Mouse (Mus musculus): ENCODE measurements around the gene Gabarapl1. TPM values are rescaled to one million over a fixed set of nuclear protein-coding genes. Genes with fewer than 3 reads are reported as not detected.
"Not testable (repeated sequence)": the region's sequence is repeated elsewhere in the genome, so short reads cannot be mapped to it uniquely, and the experiment has no call there.

The Gabarapl1 gene
- polyA plus RNA-seq (2012; rRNA removed), result 279 and 296 TPM in 2 replicates

DNA sequence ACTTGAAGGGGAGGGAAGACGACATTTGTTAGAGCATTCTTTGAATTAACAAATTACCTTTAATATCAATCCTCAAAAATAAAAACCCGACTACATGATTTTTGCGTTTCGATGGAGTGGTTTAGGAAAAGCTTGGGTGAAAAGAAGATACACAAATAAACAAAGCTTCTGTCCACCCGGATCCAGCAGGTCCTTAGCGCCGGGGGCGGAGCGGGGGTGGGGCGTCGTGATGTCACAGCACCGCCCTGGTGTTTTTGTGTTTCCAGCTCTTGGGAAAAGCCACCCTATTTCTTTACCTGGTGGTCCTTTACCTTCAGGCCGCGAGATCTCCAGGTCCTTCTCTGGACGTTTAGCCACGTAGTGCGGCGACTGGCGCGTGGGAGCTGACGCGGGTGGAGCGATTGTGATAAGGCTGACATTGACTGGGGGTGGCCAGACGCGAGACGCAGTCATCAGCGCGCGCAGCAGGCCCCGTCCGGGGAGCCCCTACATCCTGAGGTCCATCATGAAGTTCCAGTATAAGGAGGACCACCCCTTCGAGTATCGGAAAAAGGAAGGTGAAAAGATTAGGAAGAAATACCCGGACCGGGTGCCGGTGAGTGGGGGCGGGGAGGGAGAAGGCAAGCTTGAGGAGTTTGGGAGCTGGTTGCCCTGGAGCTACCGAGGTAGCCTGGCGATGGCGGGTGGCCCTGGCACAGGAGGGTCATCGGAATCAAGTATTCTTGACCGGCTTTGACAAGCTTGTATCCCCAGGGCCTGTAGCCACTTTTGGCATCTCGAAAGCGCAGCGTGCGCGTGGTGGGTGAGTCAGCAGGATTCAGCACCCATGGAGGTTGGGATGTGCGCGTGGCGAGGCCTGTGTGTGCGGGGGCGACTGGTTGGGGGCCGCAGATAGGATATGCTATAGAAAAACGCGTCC lies at the start of gene Gabarapl1:
Gene Gabarapl1 (plus strand): TSS at position 219 of the 919 bp plus-strand sequence.
- Histone ChIP-seq H3K4me3 (ENCODE audit: control insufficient read depth, low read depth, low read length) (peak within 1 kb of the TSS; percentile 87), H3K36me3 (ENCODE audit: control insufficient read depth, insufficient read depth, low read length) (no peaks in the 10 kb centered on the region), H3K27me3 (ENCODE audit: control insufficient read depth, insufficient read depth, low read length) (no peaks in the 10 kb centered on the region), H3K4me1 (ENCODE audit: control insufficient read depth, insufficient read depth, low read length) (peaks cover 12% of the 10 kb centered on the region), H3K27ac (ENCODE audit: control insufficient read depth, insufficient read depth, low read depth, low read length) (peak within 1 kb of the TSS; percentile 83)
- TF ChIP-seq POLR2A (IDR thresholded peaks at IDR 0.05; ENCODE audit: control insufficient read depth, low read depth, low read length) (peak; percentile 90), CTCF (IDR thresholded peaks at IDR 0.05; ENCODE audit: control insufficient read depth, insufficient read depth, insufficient replicate concordance, low read depth, low read length) (no peak)

DNA sequence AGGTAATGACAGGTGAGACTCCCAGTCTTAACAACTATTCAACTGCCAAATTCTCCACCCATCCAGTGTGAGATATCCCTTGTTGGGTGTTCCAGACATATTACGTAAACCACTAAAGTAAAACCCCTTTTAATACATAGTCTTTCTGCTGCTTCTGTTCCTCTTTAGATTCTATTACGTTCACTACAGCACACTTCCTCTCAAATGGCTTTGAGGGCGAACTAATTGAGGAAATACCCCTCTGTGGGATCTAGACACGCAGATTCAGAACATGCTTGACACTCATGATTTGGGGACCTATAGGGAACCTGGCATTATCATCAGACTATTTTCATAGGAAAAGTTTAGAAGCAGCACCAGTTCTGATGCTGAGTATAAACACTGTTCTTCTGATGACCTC lies 38.0 kb upstream of the Gabarapl1 start:
- H3K36me3 ChIP-seq (ENCODE audit: control insufficient read depth, insufficient read depth, low read length), result no peaks in the 10 kb centered on the region
- TF ChIP-seq CTCF (IDR thresholded peaks at IDR 0.05; ENCODE audit: control insufficient read depth, insufficient read depth, insufficient replicate concordance, low read depth, low read length), result no peak
- no peak for TF ChIP-seq POLR2A (IDR thresholded peaks at IDR 0.05; ENCODE audit: control insufficient read depth, low read depth, low read length)

DNA sequence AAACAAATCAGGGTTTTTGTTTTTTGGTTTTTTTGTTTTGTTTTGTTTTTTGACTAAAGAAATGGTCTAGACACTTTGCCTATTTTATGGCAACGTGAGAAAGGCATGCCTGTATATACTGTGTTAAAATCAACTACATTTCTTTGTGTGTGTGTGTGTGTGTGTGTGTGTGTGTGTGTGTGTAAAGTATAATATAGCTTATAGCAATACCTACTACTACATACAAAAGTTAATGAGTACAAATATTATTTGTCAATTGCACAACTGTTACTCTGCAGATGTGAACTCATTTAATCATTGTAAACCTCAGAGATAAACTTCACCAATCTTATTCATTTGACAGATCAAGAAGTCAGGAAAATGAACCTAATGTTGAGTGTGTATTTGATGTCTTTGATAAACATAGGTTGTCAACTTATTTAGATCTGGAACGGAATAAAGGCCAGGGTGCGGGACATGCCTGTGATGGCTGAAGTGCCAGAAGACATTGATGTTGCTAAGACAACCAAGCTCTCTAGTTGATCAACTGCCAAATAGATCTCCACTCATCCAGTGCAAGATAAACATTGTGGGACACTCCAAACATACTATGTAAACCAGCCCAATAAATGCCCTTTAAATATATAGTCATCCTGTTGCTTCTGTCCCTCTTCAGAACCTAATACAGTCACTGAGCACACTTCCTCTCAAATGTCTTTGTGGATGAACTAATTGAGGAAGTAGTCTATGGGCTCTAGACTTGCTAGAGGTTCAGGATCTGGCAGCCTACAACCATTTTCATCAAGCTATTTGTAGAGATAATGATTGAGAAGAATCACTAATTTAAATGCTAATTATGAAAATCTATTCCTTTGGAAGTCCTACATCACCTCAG lies 35.4 kb upstream of the Gabarapl1 start:
- no peaks in the 10 kb centered on the region for H3K36me3 ChIP-seq (ENCODE audit: control insufficient read depth, insufficient read depth, low read length)
- no peaks in the 10 kb centered on the region for H3K27me3 ChIP-seq (ENCODE audit: control insufficient read depth, insufficient read depth, low read length)
- no peak overlapping the region for H3K4me3 ChIP-seq (ENCODE audit: control insufficient read depth, low read depth, low read length)
- H3K4me1 ChIP-seq (ENCODE audit: control insufficient read depth, insufficient read depth, low read length), result no peaks in the 10 kb centered on the region
- H3K27ac ChIP-seq (ENCODE audit: control insufficient read depth, insufficient read depth, low read depth, low read length), result no peak overlapping the region
- TF ChIP-seq CTCF (IDR thresholded peaks at IDR 0.05; ENCODE audit: control insufficient read depth, insufficient read depth, insufficient replicate concordance, low read depth, low read length) (no peak), POLR2A (IDR thresholded peaks at IDR 0.05; ENCODE audit: control insufficient read depth, low read depth, low read length) (no peak)

More for the DNA sequence above, 38.0 kb upstream of the Gabarapl1 start:
- Histone ChIP-seq H3K27ac (ENCODE audit: control insufficient read depth, insufficient read depth, low read depth, low read length) (no peak overlapping the region), H3K27me3 (ENCODE audit: control insufficient read depth, insufficient read depth, low read length) (no peaks in the 10 kb centered on the region), H3K4me3 (ENCODE audit: control insufficient read depth, low read depth, low read length) (no peak overlapping the region), H3K4me1 (ENCODE audit: control insufficient read depth, insufficient read depth, low read length) (no peaks in the 10 kb centered on the region)

DNA sequence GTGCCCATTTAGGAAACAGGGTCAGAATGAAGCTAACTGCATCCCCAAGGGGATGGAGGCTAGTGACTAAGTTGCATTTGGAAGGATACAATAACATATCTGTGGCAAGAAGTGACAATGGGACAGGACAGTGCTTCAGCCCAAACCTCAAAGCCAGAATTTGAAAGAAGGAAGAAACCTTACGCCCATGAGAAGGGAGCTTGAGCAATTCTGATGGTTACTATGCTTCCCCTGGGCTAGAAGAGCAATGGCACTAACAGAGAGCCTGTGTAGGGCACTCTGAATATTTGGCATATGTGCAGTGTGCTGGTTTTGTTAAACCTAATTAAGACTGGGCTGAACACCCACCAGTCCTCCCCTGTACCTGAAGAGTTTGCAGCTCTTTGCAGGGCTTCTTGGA lies 33.4 kb upstream of the Gabarapl1 start:
- not testable (repeated sequence) for H3K27me3 ChIP-seq (ENCODE audit: control insufficient read depth, insufficient read depth, low read length); H3K27ac ChIP-seq (ENCODE audit: control insufficient read depth, insufficient read depth, low read depth, low read length); H3K4me3 ChIP-seq (ENCODE audit: control insufficient read depth, low read depth, low read length); H3K36me3 ChIP-seq (ENCODE audit: control insufficient read depth, insufficient read depth, low read length); H3K4me1 ChIP-seq (ENCODE audit: control insufficient read depth, insufficient read depth, low read length)

DNA sequence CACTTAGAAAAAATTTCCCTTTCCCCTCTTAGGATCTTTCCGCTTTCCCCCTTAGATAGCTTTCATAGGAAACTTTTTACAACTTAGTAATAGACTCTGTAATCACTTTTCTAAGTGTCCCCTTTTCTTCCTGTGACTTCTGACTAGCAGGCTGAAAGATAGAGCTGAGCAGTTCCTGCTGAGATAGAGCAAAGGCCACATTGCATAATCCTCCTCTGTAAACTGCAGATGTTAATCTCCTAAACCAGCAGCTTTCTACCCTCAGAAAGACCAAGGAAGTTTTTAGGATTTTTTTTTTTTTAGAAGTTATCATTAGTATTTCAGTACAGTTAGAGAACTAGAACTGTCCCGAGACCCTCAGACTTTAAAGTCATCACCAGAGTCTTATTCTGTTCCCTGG lies 29.5 kb upstream of the Gabarapl1 start:
- no peaks in the 10 kb centered on the region for H3K36me3 ChIP-seq (ENCODE audit: control insufficient read depth, insufficient read depth, low read length)
- TF ChIP-seq CTCF (IDR thresholded peaks at IDR 0.05; ENCODE audit: control insufficient read depth, insufficient read depth, insufficient replicate concordance, low read depth, low read length) (no peak), POLR2A (IDR thresholded peaks at IDR 0.05; ENCODE audit: control insufficient read depth, low read depth, low read length) (no peak)
- H3K4me1 ChIP-seq (ENCODE audit: control insufficient read depth, insufficient read depth, low read length), result no peaks in the 10 kb centered on the region
- H3K27ac ChIP-seq (ENCODE audit: control insufficient read depth, insufficient read depth, low read depth, low read length), result no peak overlapping the region
- no peak overlapping the region for H3K4me3 ChIP-seq (ENCODE audit: control insufficient read depth, low read depth, low read length)
- no peaks in the 10 kb centered on the region for H3K27me3 ChIP-seq (ENCODE audit: control insufficient read depth, insufficient read depth, low read length)

GRCm38 (mm10) chr6:129507024-129507423 lies 25.9 kb upstream of the Gabarapl1 start, which contains the start of gene Olr1:
Gene Olr1 (minus strand): TSS chr6:129507165.
- Histone ChIP-seq H3K36me3 (ENCODE audit: control insufficient read depth, insufficient read depth, low read length) (no peaks in the 10 kb centered on the region), H3K4me3 (ENCODE audit: control insufficient read depth, low read depth, low read length) (no peak within 1 kb of the TSS), H3K27me3 (ENCODE audit: control insufficient read depth, insufficient read depth, low read length) (no peaks in the 10 kb centered on the region), H3K27ac (ENCODE audit: control insufficient read depth, insufficient read depth, low read depth, low read length) (no peak within 1 kb of the TSS), H3K4me1 (ENCODE audit: control insufficient read depth, insufficient read depth, low read length) (no peaks in the 10 kb centered on the region)
- no peak for TF ChIP-seq POLR2A (IDR thresholded peaks at IDR 0.05; ENCODE audit: control insufficient read depth, low read depth, low read length)
- no peak for TF ChIP-seq CTCF (IDR thresholded peaks at IDR 0.05; ENCODE audit: control insufficient read depth, insufficient read depth, insufficient replicate concordance, low read depth, low read length)

Measured in testis, adult 2 months (tissue).